Mouse (Mus musculus): ENCODE measurements at regions not wholly inside any gene's neighbourhood (a gene's known extent, or its start where the extent isn't known, plus 50 kb on each side); places are given as distances from the start of the nearest gene placed in this dataset.
A peak's percentile ranks its signal among the peaks of the same experiment; 100 is the strongest.

DNA sequence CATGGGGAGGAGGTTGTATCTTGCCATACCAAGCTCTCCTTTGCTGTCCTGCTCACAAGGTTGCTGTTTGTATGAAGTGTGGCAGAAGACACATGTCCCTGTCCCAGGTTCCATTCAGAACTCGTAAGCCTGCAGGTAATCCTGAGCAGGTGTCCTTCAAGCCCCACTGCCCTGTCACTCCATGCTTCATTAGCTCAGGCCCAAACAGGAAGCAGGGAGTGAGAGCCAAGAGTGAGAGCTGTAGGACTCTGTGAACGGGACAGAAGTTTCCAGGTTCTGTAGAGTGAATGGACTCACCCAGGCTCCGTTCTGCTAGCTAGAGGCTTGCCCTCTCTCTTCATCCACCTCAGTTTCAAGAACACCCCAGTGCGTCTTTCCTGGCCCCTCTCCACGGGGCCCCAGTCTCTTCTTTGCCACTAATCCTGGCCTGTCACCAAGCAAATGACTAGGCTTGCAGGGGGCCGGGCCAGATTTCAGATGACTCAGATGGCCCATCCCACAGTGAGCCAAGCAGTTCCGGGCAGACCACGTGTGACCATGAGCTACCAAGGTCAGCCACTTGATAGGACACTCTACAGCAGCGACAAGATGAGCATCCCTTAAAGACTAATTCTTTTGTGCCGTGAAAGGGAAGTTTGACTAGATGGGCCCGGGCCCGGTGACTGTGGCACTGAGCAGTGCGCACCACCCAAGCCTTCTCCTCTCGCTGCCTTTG lies 54.4 kb upstream of the Ubr2 start:
- DNase-seq (ENCODE audit: low spot score in 2 of 2): peak; percentile 53 to 59

DNA sequence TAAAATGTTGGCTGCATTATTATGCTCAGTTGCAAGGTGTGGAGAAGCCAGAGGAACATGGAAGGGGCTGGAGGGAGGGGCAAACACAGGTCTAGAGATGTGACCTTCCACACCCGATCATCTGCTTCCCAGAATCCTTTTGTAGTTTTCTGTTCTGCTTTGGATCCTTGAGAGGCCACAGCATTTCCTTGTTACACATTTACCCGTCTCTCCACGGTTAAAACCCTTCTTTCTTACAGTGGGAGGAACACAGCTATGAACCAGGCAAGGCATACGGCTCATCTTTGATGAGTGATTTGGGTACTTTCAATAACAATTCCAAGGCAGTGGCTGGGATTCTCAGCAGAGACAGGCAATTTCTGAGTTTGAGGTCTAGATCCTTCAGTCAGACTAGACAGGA lies 53.6 kb upstream of the Ubr2 start:
- no peak for DNase-seq (ENCODE audit: low spot score in 2 of 2)

DNA sequence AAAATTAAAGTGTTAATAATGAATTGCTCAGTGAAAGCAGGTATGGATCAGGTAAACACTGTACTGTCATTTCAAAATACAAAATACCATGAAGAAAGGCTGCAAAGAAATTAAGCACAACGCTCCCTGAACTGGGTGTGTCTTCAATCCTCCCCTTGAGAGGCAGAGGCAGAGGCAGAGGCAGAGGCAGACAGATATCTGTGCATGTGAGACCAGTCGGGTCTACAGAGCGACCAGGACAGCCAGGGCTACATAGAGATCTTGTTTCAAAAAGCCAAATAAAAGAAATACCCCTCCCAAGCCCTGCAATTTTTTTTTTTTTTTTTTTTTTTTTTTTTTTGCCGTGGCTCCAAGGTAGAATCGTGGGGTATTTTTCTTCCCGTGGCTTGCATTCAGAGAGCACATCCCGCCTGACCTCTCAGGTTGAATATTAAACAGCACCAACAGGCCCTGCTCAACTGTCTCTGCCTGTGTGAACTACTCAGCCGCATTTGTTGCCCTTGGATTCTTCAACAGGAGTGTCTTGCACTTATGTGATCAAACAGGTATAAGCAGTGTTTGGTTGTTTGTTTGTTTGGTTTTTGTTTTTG lies 50.8 kb upstream of the Ubr2 start:
- no peak for DNase-seq (ENCODE audit: low spot score in 2 of 2)
